Mouse (Mus musculus) left cerebral cortex, adult 8-10 months (tissue): ENCODE measurements at regions not wholly inside any gene's neighbourhood (a gene's known extent, or its start where the extent isn't known, plus 50 kb on each side); places are given as distances from the start of the nearest gene placed in this dataset.

ENCODE experiments used
- DNase-seq, 2 experiments: peaks; one replicate each; pipeline ENCODE4 v3.0.0; 2022; ENCODE audit warnings: low spot score in 2 of 2

DNA sequence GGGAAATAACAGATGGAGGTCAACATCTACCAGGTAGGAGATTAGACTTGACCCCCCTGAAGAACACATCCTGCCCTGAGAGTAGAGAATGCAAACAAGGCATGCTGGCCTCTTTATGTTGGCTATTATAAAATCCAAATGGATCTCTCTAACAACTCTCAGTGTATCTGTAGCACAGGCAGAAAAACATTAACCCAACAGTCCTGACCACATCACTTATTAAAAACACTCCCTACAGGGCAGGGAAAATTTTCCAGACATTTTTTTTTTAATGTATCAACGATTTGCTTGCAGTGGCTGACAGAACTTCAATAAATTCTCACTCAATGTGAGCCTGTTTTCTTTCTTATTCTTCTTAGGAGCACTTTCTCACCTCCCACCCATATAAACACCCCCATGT is 511.4 kb downstream of the Cdk5rap2 start:
- DNase-seq = no peak

GRCm38 (mm10) chr4:69896111-69896510 is 514.1 kb downstream of the Cdk5rap2 start:
- DNase-seq = no peak

DNA sequence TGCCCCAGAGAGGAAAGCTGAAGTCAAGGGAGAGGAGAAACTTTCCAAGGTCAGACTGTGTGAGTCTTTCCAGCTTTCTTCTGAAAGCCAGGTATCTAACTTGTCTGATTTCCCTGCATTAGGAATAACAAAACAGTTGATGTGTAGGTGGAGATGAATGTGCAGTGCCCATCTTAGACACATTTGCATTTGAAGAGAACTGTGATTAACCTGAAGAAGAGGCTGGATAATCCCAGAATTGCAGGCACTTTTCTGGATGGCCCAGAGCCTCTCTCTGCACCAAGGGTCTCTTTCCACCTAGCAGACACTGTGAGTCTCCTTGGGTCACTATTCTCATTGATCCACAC is 517.4 kb downstream of the Cdk5rap2 start:
- no peak for DNase-seq

GRCm38 (mm10) chr4:69891898-69892828 is 518.1 kb downstream of the Cdk5rap2 start:
- DNase-seq = no peak

GRCm38 (mm10) chr4:69890655-69891054 is 519.6 kb downstream of the Cdk5rap2 start:
- DNase-seq = no peak

DNA sequence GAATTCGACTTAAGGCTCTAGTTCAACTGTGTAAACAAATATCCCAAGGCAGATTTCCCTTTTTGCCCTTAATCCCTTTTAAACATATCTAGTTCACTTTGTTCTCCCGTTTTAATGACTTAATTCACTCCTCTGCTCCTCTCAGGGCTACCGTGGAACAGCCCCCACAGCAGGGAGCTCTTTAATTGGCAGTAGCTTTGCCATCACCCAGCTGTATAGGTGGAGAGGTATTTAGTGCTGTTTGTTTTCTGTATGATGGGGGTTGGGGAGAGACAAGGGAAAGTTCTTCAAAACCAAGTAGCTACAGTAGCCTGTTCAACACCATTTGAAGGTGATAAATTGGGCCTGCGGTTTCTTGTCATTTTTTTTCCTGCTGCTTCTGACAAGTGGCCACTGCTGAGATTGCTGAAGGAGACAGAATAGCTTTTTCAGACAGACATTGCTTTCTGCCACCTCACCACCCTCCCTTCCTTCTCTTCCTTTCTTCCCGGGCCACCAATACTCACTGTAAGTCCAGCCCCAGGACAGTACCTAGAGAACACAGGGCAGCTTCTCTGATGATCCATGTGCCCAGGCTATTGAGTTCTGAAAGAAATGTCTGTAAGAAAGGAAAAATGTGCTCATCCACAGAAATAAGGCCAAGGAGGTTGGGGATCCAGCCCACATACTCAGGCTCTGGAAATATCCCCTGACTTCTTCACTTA is 520.2 kb downstream of the Cdk5rap2 start:
- DNase-seq = no peak

GRCm38 (mm10) chr4:69876734-69877133 is 533.5 kb downstream of the Cdk5rap2 start:
- DNase-seq = no peak

DNA sequence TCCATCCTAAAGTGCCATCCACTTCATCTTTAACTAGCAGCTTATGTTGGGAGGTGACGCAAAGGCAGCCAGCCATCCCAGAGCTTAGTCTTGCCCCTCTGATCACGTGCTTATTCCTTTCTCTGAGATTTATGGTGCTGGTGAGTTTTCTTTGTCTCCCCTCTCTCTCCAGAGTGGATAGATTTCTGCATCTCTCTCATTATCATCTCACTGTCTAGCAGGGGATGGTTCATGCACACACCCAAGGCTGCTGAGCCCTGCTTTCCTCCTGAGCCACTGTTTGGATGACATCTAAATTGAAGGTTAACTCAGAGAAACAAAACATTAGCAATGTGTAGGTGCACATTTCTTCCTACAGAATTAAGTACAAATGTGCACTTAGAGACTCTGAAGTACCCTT is 539.6 kb downstream of the Cdk5rap2 start:
- DNase-seq = no peak

DNA sequence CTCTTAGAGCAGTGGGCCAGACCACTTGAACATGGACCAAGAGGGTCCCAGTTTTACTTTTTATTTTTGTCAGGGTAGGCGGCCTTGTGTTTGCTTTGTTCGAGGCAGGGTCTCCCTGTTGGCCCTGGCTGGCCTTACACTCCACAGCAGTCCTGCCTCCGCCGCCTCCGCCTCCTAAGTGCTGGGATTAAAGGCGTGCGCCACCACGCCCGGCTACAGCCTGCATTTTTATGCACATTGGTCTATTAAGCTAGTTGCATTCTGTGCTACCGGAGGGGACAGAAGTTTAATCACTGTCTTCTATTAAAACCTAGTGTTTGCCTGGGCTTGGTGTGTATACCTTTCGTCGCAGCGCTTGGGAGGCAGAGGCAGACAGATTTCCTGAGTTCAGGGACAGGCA is 555.2 kb downstream of the Cdk5rap2 start:
- no peak for DNase-seq

DNA sequence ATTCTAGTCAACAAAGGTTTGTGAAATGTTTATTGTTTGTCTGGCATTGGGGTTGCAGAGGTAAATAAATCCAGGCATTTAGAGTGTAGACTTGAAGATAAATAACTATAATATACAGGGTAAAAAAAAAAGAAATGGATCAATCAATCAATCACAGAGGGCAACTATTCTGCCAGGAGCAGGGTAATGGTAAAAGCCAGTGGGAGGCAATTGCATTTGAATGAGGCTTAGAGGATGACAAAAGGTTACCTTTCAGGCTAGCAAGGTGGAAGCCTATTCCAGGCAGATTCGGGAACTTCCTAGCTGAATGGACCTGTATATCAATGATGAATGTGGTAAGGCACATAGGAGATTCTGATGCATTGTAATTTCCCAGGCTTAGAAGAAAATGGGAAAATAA is 557.6 kb downstream of the Cdk5rap2 start:
- no peak for DNase-seq

- peak; percentile 3 to 28 for DNase-seq
Measured at GRCm38 (mm10) chr4:69849423-69849822, 560.8 kb downstream of the Cdk5rap2 start.

DNA sequence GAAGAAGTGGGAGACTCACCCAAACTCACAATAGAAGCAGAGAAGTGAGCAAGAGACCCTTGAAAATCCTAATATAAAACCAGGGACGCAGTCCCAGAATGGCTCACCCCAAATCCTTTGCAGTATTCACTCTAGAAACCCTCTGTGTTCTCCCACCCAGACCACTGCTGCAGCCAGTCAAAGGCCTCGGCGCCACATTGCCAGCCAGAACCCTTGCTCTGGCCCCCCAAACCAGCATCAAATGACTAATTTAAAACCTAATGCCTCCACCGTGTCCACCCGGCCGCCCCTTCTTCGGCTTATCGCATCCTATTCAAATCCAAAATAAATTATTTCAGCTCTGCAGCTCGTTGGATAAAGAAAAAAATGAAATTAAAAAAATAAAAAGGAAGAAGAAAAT is 570.4 kb downstream of the Cdk5rap2 start:
- no peak for DNase-seq

- no peak for DNase-seq
Measured at GRCm38 (mm10) chr4:69838940-69839339, 571.3 kb downstream of the Cdk5rap2 start.

DNA sequence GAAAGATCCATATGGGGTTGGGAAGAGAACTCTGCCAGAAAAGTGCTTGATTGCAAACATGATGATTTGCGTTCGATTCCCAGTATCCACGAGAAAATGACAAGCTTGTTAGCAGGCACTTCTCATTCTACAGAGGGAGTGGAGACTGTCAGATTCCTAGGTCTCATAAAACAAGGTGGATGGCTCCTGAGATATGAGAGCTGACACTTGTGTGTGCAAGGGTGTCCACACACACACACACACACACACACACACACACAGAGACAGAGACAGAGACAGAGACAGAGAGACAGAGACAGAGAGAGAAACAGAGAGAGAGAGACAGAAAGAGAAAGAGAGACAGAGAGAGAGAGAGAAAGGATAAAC is 585.4 kb downstream of the Cdk5rap2 start:
- no peak for DNase-seq

DNA sequence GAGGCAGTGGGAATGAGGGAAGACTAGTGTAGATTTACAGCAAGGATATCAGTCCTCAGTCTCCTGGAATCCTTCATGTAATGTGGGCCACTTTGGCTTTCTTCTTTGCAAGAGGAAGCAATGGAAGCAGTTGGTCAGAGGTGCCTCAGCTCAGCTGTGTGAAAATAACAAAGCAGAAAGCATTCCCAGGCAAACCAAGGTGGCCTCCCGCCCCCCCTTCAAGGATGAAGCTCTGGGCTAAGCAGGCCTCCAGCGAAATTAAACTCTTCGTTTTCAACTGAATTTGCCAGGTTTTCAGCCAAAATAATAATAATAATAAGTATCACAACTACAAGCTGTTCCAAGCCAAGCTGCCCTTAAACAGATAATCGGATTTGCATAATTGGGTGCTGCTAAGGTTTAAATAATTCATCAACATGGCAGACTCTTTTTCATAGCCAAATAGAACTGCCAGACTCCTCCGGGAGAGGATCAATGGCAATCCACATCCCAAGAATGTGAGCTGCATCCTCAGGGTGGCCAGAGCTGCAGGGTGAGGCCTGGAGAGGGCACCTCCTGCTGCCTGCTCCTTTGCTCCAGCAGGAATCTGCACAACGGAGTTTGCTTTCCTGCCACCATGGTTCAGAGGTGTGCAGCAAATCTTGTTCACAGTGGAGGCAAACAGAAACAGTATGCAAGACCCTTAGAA is 585.9 kb downstream of the Cdk5rap2 start:
- DNase-seq = no peak

- DNase-seq = no peak
Measured at GRCm38 (mm10) chr4:69823311-69823940, 586.8 kb downstream of the Cdk5rap2 start.

DNA sequence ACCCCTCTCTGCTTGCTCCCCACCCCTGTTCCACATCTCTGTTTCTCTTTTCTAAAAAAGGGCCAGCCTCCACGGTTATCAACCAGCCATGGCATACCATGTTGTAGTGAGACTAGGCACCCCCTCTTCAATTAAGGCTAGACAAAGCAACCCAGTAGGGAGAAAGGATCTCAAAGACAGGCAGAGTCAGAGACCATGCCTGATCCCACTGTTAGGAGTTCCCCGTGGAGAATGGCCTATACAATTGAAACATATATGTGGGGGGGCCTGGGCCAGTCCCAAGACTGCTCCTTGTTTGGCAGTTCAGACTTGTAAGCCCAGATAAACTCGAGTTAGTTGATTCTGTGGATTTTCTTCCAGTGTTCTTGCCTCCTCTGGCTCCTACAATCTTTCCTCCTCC is 591.4 kb downstream of the Cdk5rap2 start:
- no peak for DNase-seq

DNA sequence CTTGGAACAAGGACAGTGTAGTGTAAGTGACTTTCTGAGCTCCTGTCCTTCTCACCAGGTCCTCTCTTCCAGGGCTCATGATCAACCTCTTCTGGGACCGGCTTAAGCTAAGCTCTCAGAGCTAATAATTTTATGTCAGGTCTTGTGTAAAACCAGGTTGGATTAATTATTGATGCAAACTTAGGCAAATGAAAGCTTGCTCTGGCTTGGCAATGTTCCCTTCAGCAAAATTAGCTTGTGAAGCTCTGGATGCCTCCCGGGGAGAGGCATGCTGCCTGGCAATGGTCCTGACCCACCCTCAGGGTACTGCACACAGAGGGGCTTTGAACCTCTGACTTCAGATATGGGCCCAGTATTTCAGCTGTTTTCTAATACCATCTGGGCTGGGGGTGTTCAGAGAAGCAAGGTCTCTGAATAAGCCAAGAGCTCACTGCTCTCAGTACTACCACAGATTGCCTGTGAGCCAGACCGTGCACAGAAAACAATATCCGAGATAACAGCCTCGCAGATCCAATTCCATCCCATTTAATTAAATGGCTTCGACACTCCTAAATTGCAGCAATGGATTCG is 624.7 kb downstream of the Cdk5rap2 start:
- DNase-seq = no peak

DNA sequence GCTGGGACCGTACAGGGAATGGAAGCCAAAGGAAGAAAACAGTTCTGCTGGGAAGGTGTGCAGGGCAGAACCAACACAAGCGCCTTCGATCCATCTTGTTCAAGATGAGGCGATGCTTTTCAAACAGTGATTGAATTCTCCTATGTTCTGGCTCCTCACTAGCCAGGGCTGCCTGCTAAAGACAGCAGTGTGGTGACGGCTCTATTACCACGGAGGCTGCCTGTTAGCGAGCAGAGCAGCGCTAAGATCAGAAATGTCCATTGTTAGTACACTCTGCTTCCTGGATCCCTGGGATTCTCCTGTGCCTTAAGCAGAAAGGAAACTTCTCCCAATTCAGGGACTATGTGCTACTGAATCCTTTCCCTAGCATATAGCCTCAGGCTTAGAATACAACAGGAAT is 629.0 kb downstream of the Cdk5rap2 start:
- no peak for DNase-seq

DNA sequence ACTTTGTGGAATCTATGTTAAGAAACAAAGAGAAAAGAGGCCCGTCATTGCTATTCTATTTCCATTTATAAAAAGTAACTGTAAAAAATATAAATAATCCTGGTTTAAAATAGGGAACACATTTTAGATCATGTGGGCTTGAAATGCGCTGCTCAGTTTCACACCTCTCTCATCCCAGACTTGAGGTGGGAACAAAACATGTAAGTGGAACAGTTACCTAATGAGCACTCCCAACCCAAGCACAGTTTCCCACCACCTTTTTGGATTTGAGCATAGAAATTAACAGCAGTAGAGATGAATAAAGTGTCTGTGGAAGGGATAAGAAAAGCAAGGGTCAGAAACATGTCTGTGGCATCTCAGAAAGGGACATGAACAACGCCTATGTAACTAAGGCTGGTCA is 648.4 kb downstream of the Cdk5rap2 start:
- DNase-seq = peak in 1 of 2 experiments; percentile 65

- DNase-seq = no peak
Measured at GRCm38 (mm10) chr4:69759596-69759995, 650.6 kb downstream of the Cdk5rap2 start.
